Mouse (Mus musculus): ENCODE data around the gene Elp4. TPM values are rescaled to one million over a fixed set of nuclear protein-coding genes. Genes with fewer than 3 reads are reported as not detected.
A peak's percentile ranks its signal among the peaks of the same experiment; 100 is the strongest.

Elp4 gene
- polyA plus RNA-seq, 1 experiment from 2014 or later, result 67.5 TPM

- peak overlapping the region; percentile 91 for H3K27ac ChIP-seq (replicated peaks)
- WGBS, result under 1% methylated on average over 29 of the region's 29 CpGs
- H3K36me3 ChIP-seq, result no peaks in the 10 kb centered on the region
- H3K4me1 ChIP-seq, result peaks cover 79% of the 10 kb centered on the region
- peak overlapping the region; percentile 66 for H3K4me3 ChIP-seq
- peak; percentile 38 for DNase-seq (ENCODE audit: low spot score)
- H3K9me3 ChIP-seq (replicated peaks), result no peaks in the 10 kb centered on the region
- peaks cover 100% of the 10 kb centered on the region for H3K27me3 ChIP-seq (ENCODE audit: low read depth, poor library complexity, severe bottlenecking)
Observed at GRCm38 (mm10) chr2:105669881-105670730, 234.3 kb downstream of the Elp4 start.

- Histone ChIP-seq H3K4me3 (peak overlapping the region; percentile 66), H3K27me3 (ENCODE audit: low read depth, poor library complexity, severe bottlenecking) (peaks cover 100% of the 10 kb centered on the region), H3K27ac (replicated peaks) (peak overlapping the region; percentile 91), H3K36me3 (no peaks in the 10 kb centered on the region), H3K4me1 (peaks cover 72% of the 10 kb centered on the region), H3K9me3 (replicated peaks) (no peaks in the 10 kb centered on the region)
- DNase-seq (ENCODE audit: low spot score), result peak; percentile 66
- under 1% methylated on average over 35 of the region's 35 CpGs for WGBS
Observed at GRCm38 (mm10) chr2:105669371-105669861, 234.9 kb downstream of the Elp4 start.

GRCm38 (mm10) chr2:105668271-105669270 is 235.8 kb downstream of the Elp4 start, which contains the start of gene Pax6:
Gene Pax6 (plus strand): TSS chr2:105668900.
- Histone ChIP-seq H3K4me1 (peaks cover 63% of the 10 kb centered on the region), H3K27me3 (ENCODE audit: low read depth, poor library complexity, severe bottlenecking) (peaks cover 100% of the 10 kb centered on the region), H3K36me3 (no peaks in the 10 kb centered on the region), H3K4me3 (peak within 1 kb of the TSS; percentile 66), H3K9me3 (replicated peaks) (no peaks in the 10 kb centered on the region), H3K27ac (replicated peaks) (peak within 1 kb of the TSS; percentile 91)
- WGBS, result 1% methylated on average over 44 of the region's 44 CpGs
- peak; percentile 72 for DNase-seq (ENCODE audit: low spot score)

GRCm38 (mm10) chr2:105667626-105667950 is 236.8 kb downstream of the Elp4 start:
- Histone ChIP-seq H3K36me3 (no peaks in the 10 kb centered on the region), H3K4me1 (peaks cover 60% of the 10 kb centered on the region), H3K9me3 (replicated peaks) (no peaks in the 10 kb centered on the region), H3K4me3 (peak overlapping the region; percentile 14; the same call in 1 of the 2 replicates), H3K27ac (replicated peaks) (no peak overlapping the region), H3K27me3 (ENCODE audit: low read depth, poor library complexity, severe bottlenecking) (peaks cover 100% of the 10 kb centered on the region)
- WGBS, result under 1% methylated on average over 11 of the region's 11 CpGs
- peak; percentile 58 for DNase-seq (ENCODE audit: low spot score)

- H3K4me1 ChIP-seq, result peaks cover 55% of the 10 kb centered on the region
- peaks cover 100% of the 10 kb centered on the region for H3K27me3 ChIP-seq (ENCODE audit: low read depth, poor library complexity, severe bottlenecking)
- under 1% methylated on average over 41 of the region's 41 CpGs for WGBS
- no peak overlapping the region for H3K27ac ChIP-seq (replicated peaks)
- peak; percentile 53 for DNase-seq (ENCODE audit: low spot score)
- H3K4me3 ChIP-seq, result peak overlapping the region; percentile 14; the same call in 1 of the 2 replicates
- H3K36me3 ChIP-seq, result no peaks in the 10 kb centered on the region
- H3K9me3 ChIP-seq (replicated peaks), result no peaks in the 10 kb centered on the region
Observed at GRCm38 (mm10) chr2:105666763-105667625, 237.4 kb downstream of the Elp4 start.

- H3K27ac ChIP-seq (replicated peaks), result no peak overlapping the region
Observed at GRCm38 (mm10) chr2:105666331-105666730, 238.0 kb downstream of the Elp4 start.

GRCm38 (mm10) chr2:105665491-105666250 is 238.7 kb downstream of the Elp4 start:
- H3K4me1 ChIP-seq, result peaks cover 64% of the 10 kb centered on the region
- no peak overlapping the region for H3K4me3 ChIP-seq
- no peak for DNase-seq (ENCODE audit: low spot score)
- no peaks in the 10 kb centered on the region for H3K36me3 ChIP-seq
- H3K27ac ChIP-seq (replicated peaks), result no peak overlapping the region
- H3K9me3 ChIP-seq (replicated peaks), result no peaks in the 10 kb centered on the region
- 16% methylated on average over 5 of the region's 5 CpGs for WGBS
- peaks cover 100% of the 10 kb centered on the region for H3K27me3 ChIP-seq (ENCODE audit: low read depth, poor library complexity, severe bottlenecking)

More at GRCm38 (mm10) chr2:105666331-105666730, 238.0 kb downstream of the Elp4 start:
- Histone ChIP-seq H3K4me3 (peak overlapping the region; percentile 9; the same call in 1 of the 2 replicates), H3K9me3 (replicated peaks) (no peaks in the 10 kb centered on the region), H3K27me3 (ENCODE audit: low read depth, poor library complexity, severe bottlenecking) (peaks cover 100% of the 10 kb centered on the region), H3K4me1 (peaks cover 58% of the 10 kb centered on the region), H3K36me3 (no peaks in the 10 kb centered on the region)
- no peak for DNase-seq (ENCODE audit: low spot score)
- under 1% methylated on average over 6 of the region's 6 CpGs for WGBS

GRCm38 (mm10) chr2:105664996-105665395 is 239.4 kb downstream of the Elp4 start:
- no peak for DNase-seq (ENCODE audit: low spot score)
- peaks cover 100% of the 10 kb centered on the region for H3K27me3 ChIP-seq (ENCODE audit: low read depth, poor library complexity, severe bottlenecking)
- H3K4me1 ChIP-seq, result peaks cover 67% of the 10 kb centered on the region
- no peaks in the 10 kb centered on the region for H3K36me3 ChIP-seq
- no peak overlapping the region for H3K27ac ChIP-seq (replicated peaks)
- no peak overlapping the region for H3K4me3 ChIP-seq
- H3K9me3 ChIP-seq (replicated peaks), result no peaks in the 10 kb centered on the region
- WGBS, result 6% methylated on average over 5 of the region's 5 CpGs

GRCm38 (mm10) chr2:105663101-105663511 is 241.3 kb downstream of the Elp4 start:
- peaks cover 56% of the 10 kb centered on the region for H3K4me1 ChIP-seq

GRCm38 (mm10) chr2:105662606-105663005 is 241.8 kb downstream of the Elp4 start:
- WGBS, result 3% methylated on average over 7 of the region's 7 CpGs
- DNase-seq (ENCODE audit: low spot score), result no peak
- H3K4me1 ChIP-seq, result peaks cover 51% of the 10 kb centered on the region
- H3K9me3 ChIP-seq (replicated peaks), result no peaks in the 10 kb centered on the region
- no peak overlapping the region for H3K27ac ChIP-seq (replicated peaks)
- peaks cover 100% of the 10 kb centered on the region for H3K27me3 ChIP-seq (ENCODE audit: low read depth, poor library complexity, severe bottlenecking)
- no peaks in the 10 kb centered on the region for H3K36me3 ChIP-seq
- H3K4me3 ChIP-seq, result no peak overlapping the region

More at GRCm38 (mm10) chr2:105663101-105663511, 241.3 kb downstream of the Elp4 start:
- H3K9me3 ChIP-seq (replicated peaks), result no peaks in the 10 kb centered on the region
- H3K36me3 ChIP-seq, result no peaks in the 10 kb centered on the region
- DNase-seq (ENCODE audit: low spot score), result peak; percentile 48
- H3K27ac ChIP-seq (replicated peaks), result no peak overlapping the region
- H3K27me3 ChIP-seq (ENCODE audit: low read depth, poor library complexity, severe bottlenecking), result peaks cover 100% of the 10 kb centered on the region
- H3K4me3 ChIP-seq, result no peak overlapping the region
- 4% methylated on average over 10 of the region's 10 CpGs for WGBS

- peaks cover 46% of the 10 kb centered on the region for H3K4me1 ChIP-seq
- no peaks in the 10 kb centered on the region for H3K36me3 ChIP-seq
- 4% methylated on average over 16 of the region's 16 CpGs for WGBS
- peak; percentile 41 for DNase-seq (ENCODE audit: low spot score)
- no peak overlapping the region for H3K27ac ChIP-seq (replicated peaks)
- H3K9me3 ChIP-seq (replicated peaks), result no peaks in the 10 kb centered on the region
- H3K27me3 ChIP-seq (ENCODE audit: low read depth, poor library complexity, severe bottlenecking), result peaks cover 100% of the 10 kb centered on the region
- H3K4me3 ChIP-seq, result peak overlapping the region; percentile 40; the same call in 1 of the 2 replicates
Observed at GRCm38 (mm10) chr2:105662121-105662520, 242.2 kb downstream of the Elp4 start.

Data from midbrain, embryonic 10.5 days (tissue).